Mouse (Mus musculus) bone marrow macrophage, adult 2 months (primary cell): ENCODE results near the gene Apeh.

Source experiments
- CTCF ChIP-seq: IDR thresholded peaks from 2 replicates; pipeline ENCODE4 v1.5.1; 2012; ENCODE audit warnings: low read depth, mild to moderate bottlenecking, low read length, moderate library complexity
- POLR2A ChIP-seq: IDR thresholded peaks from 2 replicates; pipeline ENCODE4 v1.6.1; 2012; ENCODE audit warnings: mild to moderate bottlenecking, low read depth, low read length, borderline replicate concordance

- TF ChIP-seq CTCF (peak; percentile 49; the same call in 1 of the 2 replicates), POLR2A (no peak)
Observed at GRCm38 (mm10) chr9:108095518-108095917, 1.1 kb upstream of the Apeh start.
